Mouse (Mus musculus) 3134 (cell line): ENCODE results near the gene Ucp2.

Experiments used
- DNase-seq: peaks from one replicate; pipeline ENCODE4 v3.0.0-alpha.2; 2011; ENCODE audit warnings: low spot score; ENCODE audit not compliant: insufficient read length; ENCODE audit errors: extremely low read depth

Ucp2 gene

GRCm38 (mm10) chr7:100501844-100502373, 8.8 kb downstream of the Ucp2 start:
- DNase-seq: no peak

GRCm38 (mm10) chr7:100502374-100502922, 9.3 kb downstream of the Ucp2 start:
- DNase-seq: no peak

GRCm38 (mm10) chr7:100503076-100503475, 9.9 kb downstream of the Ucp2 start:
- no peak for DNase-seq

DNA sequence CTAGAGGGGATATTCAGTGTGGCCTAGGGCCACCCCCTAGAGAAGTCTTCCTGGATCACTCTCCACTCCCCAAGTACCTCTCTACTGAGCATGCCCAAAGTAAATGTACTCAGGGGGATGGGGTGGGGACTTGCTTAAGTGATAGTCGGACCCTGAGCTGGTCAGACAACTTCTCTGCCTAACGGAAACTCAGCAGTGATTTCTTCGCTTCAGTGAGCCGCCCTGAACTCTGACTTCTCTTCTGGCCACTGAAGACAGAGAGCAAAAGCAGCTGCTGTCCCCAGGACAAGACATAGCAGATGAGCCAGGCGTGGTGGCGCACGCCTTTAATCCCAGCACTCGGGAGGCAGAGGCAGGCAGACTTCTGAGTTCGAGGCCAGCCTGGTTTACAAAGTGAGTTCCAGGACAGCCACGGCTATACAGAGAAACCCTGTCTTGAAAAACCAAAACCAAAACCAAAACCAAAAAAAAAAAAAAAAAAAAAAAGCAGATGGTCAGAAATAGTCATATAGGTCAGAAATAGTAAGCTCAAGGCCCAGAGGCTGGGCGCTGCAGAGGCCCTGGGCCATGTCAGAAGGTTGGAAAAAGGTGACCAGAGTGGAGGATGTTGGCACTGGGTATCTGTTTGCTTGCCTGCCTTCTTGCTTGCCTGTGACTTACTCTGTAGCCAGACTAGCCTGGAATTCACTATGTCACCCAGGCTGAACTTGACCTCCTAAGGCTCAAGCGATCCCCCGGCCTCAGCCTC, 11.8 kb downstream of the Ucp2 start:
- DNase-seq: no peak

- no peak for DNase-seq
Measured at GRCm38 (mm10) chr7:100506494-100506893, 13.4 kb downstream of the Ucp2 start.

GRCm38 (mm10) chr7:100508670-100509069, 15.5 kb downstream of the Ucp2 start:
- DNase-seq: no peak

DNA sequence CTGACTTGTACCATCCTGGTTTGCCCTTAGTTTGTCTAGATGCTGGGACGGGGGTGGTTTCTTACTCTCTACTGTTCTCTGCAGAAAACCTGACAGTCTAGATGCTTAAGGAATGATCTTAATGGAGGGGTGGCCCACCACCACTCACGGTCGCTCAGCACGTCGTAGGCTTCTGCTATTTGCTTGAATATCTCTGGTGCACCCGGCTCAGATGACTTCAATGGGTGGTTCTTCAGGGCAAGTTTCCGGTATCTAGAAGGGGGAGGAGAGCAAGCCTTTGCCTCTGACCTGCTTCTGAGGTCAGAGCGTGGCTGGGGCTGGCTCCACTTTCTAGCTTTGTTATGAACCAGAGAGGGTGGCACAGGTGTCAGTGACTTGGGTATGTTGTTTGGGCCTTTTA, 18.5 kb downstream of the Ucp2 start:
- DNase-seq: no peak

- no peak for DNase-seq
Measured at GRCm38 (mm10) chr7:100514573-100514972, 21.4 kb downstream of the Ucp2 start, which contains the start of gene Dnajb13. TSS of gene Dnajb13 (minus strand) at chr7:100514960.

DNA sequence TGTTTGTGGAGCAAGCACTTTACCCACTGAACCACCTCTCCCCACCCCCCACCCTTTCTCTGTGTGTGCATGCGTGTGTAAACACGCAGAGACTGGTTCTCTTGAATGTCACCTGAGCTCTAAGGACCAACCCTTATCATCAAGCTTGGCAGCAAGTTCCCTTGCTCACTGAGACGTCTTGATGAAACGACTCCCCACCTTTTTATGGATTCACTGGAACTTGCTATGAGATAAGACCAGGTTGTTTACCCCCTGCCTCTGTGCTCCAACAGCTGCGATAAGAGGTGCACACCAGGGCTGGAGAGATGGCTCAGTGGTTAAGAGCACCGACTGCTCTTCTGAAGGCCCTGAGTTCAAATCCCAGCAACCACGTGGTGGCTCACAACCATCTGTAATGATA, 27.1 kb downstream of the Ucp2 start:
- DNase-seq: no peak

GRCm38 (mm10) chr7:100520663-100521285, 27.6 kb downstream of the Ucp2 start:
- DNase-seq: peak; percentile 57

GRCm38 (mm10) chr7:100522222-100522621, 29.1 kb downstream of the Ucp2 start:
- no peak for DNase-seq

GRCm38 (mm10) chr7:100524669-100525068, 31.5 kb downstream of the Ucp2 start:
- DNase-seq: no peak

- no peak for DNase-seq
Measured at GRCm38 (mm10) chr7:100530766-100531165, 37.6 kb downstream of the Ucp2 start.

- no peak for DNase-seq
Measured at GRCm38 (mm10) chr7:100533503-100533902, 40.4 kb downstream of the Ucp2 start.

GRCm38 (mm10) chr7:100534216-100534615, 41.1 kb downstream of the Ucp2 start:
- no peak for DNase-seq

- no peak for DNase-seq
Measured at GRCm38 (mm10) chr7:100535831-100536230, 42.7 kb downstream of the Ucp2 start.

- peak; percentile 92 for DNase-seq
Measured at GRCm38 (mm10) chr7:100536804-100537518, 43.8 kb downstream of the Ucp2 start, which contains the start of gene Coa4. TSS of gene Coa4 (plus strand) at chr7:100537071.

- no peak for DNase-seq
Measured at GRCm38 (mm10) chr7:100537519-100537902, 44.4 kb downstream of the Ucp2 start.

GRCm38 (mm10) chr7:100539516-100539915, 46.4 kb downstream of the Ucp2 start:
- no peak for DNase-seq

DNA sequence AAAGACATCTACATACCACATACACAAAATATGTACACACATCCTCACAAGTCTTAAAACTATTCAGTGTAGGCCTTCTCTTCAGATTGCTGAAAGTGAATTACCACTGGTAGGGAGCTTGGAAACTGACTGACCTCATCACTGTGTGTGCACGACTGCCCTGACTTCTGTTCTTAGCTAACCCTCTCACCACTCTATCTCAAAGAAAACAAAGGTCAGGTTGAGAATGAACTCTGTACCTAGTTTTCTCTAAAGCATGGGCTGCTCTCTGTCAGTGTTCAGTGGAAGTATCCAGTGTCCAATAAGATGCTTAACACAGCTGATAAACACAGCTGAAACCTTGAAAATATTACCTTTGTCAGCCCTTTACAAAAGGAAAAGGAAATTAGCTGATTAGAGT, 51.3 kb downstream of the Ucp2 start:
- DNase-seq: no peak

DNA sequence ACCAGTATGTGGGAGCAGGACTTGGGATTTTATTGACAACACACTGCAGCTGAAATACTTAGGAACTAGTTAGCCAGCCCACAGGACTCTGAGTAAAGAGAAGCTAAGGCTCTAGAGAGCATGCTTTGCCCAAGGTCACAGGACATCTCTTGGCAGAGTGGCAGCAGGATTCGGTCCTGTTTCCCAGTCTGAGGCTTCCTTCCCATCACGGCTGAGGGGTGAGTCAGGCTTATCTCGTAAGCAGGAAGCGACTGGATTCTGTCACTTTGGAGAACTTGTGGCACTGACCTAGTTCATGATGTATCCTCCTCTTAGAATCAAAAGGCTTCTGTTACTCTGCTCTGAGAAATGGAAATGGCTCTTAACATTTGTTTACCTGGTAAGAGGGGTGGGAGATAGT, 54.5 kb downstream of the Ucp2 start:
- no peak for DNase-seq
